Mouse (Mus musculus): ENCODE results near the gene Arhgef12. TPM values are rescaled to one million over a fixed set of nuclear protein-coding genes. Genes with fewer than 3 reads are reported as not detected.

Arhgef12 gene
- polyA plus RNA-seq, 1 experiment from 2014 or later: 11.2 TPM

- ATAC-seq (replicated peaks; ENCODE audit: low FRiP score, low read depth): no peak
Observed at GRCm38 (mm10) chr9:43074611-43075010, 32.4 kb downstream of the Arhgef12 start.

GRCm38 (mm10) chr9:43071741-43072140, 35.3 kb downstream of the Arhgef12 start:
- H3K9me3 ChIP-seq (replicated peaks; ENCODE audit: low read length): no peaks in the 10 kb centered on the region
- no peak overlapping the region for H3K4me2 ChIP-seq (ENCODE audit: low read length)
- 26% methylated on average over 2 of the region's 2 CpGs for WGBS
- H3K36me3 ChIP-seq (ENCODE audit: insufficient read depth, low read length): no peaks in the 10 kb centered on the region
- no peak overlapping the region for H3K9ac ChIP-seq (ENCODE audit: low read depth, low read length)
- no peak for ATAC-seq (replicated peaks; ENCODE audit: low FRiP score, low read depth)
- peak overlapping the region; percentile 44; the same call in 1 of the 2 replicates for H3K27ac ChIP-seq
- H3K4me1 ChIP-seq (replicated peaks; ENCODE audit: insufficient read depth, low read length): 0 out of 2 replicates have a peak, but pooled peaks cover 19% of the 10 kb centered on the region
- H3K4me3 ChIP-seq (replicated peaks; ENCODE audit: low read depth, low read length): no peak overlapping the region
- DNase-seq (ENCODE audit: low spot score): peak; percentile 66
- H3K27me3 ChIP-seq (ENCODE audit: insufficient read depth, low read length): no peaks in the 10 kb centered on the region
- no peak for TF ChIP-seq CTCF (IDR thresholded peaks at IDR 0.05; ENCODE audit: low read depth)

More at GRCm38 (mm10) chr9:43074611-43075010, 32.4 kb downstream of the Arhgef12 start:
- no peaks in the 10 kb centered on the region for H3K36me3 ChIP-seq (ENCODE audit: insufficient read depth, low read length)
- H3K9ac ChIP-seq (ENCODE audit: low read depth, low read length): no peak overlapping the region
- H3K4me1 ChIP-seq (replicated peaks; ENCODE audit: insufficient read depth, low read length): 0 out of 2 replicates have a peak, but pooled peaks cover 17% of the 10 kb centered on the region
- TF ChIP-seq CTCF (IDR thresholded peaks at IDR 0.05; ENCODE audit: low read depth): no peak
- no peak overlapping the region for H3K27ac ChIP-seq
- no peak overlapping the region for H3K4me3 ChIP-seq (replicated peaks; ENCODE audit: low read depth, low read length)
- whole genome bisulfite sequencing: 93% methylated on average over 1 of the region's 1 CpGs
- H3K4me2 ChIP-seq (ENCODE audit: low read length): no peak overlapping the region
- no peaks in the 10 kb centered on the region for H3K9me3 ChIP-seq (replicated peaks; ENCODE audit: low read length)
- DNase-seq (ENCODE audit: low spot score): no peak
- H3K27me3 ChIP-seq (ENCODE audit: insufficient read depth, low read length): no peaks in the 10 kb centered on the region

- no peak; the same call in 1 of the 2 replicates for TF ChIP-seq CTCF (IDR thresholded peaks at IDR 0.05; ENCODE audit: low read depth)
- peak overlapping the region; percentile 25; the same call in 1 of the 2 replicates for H3K27ac ChIP-seq
- no peak overlapping the region for H3K4me3 ChIP-seq (replicated peaks; ENCODE audit: low read depth, low read length)
- no peaks in the 10 kb centered on the region for H3K27me3 ChIP-seq (ENCODE audit: insufficient read depth, low read length)
- H3K9me3 ChIP-seq (replicated peaks; ENCODE audit: low read length): no peaks in the 10 kb centered on the region
- no peak overlapping the region for H3K4me2 ChIP-seq (ENCODE audit: low read length)
- H3K36me3 ChIP-seq (ENCODE audit: insufficient read depth, low read length): no peaks in the 10 kb centered on the region
- ATAC-seq (replicated peaks; ENCODE audit: low FRiP score, low read depth): no peak
- peak; percentile 55 for DNase-seq (ENCODE audit: low spot score)
- H3K9ac ChIP-seq (ENCODE audit: low read depth, low read length): no peak overlapping the region
- WGBS: 32% methylated on average over 4 of the region's 4 CpGs
- H3K4me1 ChIP-seq (replicated peaks; ENCODE audit: insufficient read depth, low read length): 0 out of 2 replicates have a peak, but pooled peaks cover 19% of the 10 kb centered on the region
Observed at GRCm38 (mm10) chr9:43071176-43071575, 35.9 kb downstream of the Arhgef12 start.

- ATAC-seq (replicated peaks; ENCODE audit: low FRiP score, low read depth): no peak
- Histone ChIP-seq H3K9me3 (replicated peaks; ENCODE audit: low read length) (no peaks in the 10 kb centered on the region), H3K36me3 (ENCODE audit: insufficient read depth, low read length) (no peaks in the 10 kb centered on the region), H3K4me3 (replicated peaks; ENCODE audit: low read depth, low read length) (no peak overlapping the region), H3K27me3 (ENCODE audit: insufficient read depth, low read length) (no peaks in the 10 kb centered on the region), H3K27ac (no peak overlapping the region), H3K4me2 (ENCODE audit: low read length) (no peak overlapping the region), H3K9ac (ENCODE audit: low read depth, low read length) (no peak overlapping the region), H3K4me1 (replicated peaks; ENCODE audit: insufficient read depth, low read length) (0 out of 2 replicates have a peak, but pooled peaks cover 19% of the 10 kb centered on the region)
- no peak for TF ChIP-seq CTCF (IDR thresholded peaks at IDR 0.05; ENCODE audit: low read depth)
- WGBS: 56% methylated on average over 4 of the region's 4 CpGs
- no peak for DNase-seq (ENCODE audit: low spot score)
Observed at GRCm38 (mm10) chr9:43070566-43070965, 36.5 kb downstream of the Arhgef12 start.

- Histone ChIP-seq H3K27me3 (ENCODE audit: insufficient read depth, low read length) (no peaks in the 10 kb centered on the region), H3K36me3 (ENCODE audit: insufficient read depth, low read length) (no peaks in the 10 kb centered on the region), H3K4me2 (ENCODE audit: low read length) (no peak overlapping the region), H3K4me1 (replicated peaks; ENCODE audit: insufficient read depth, low read length) (0 out of 2 replicates have a peak, but pooled peaks cover 19% of the 10 kb centered on the region), H3K4me3 (replicated peaks; ENCODE audit: low read depth, low read length) (no peak overlapping the region), H3K9me3 (replicated peaks; ENCODE audit: low read length) (no peaks in the 10 kb centered on the region), H3K9ac (ENCODE audit: low read depth, low read length) (no peak overlapping the region), H3K27ac (no peak overlapping the region)
- no peak for DNase-seq (ENCODE audit: low spot score)
- no peak for ATAC-seq (replicated peaks; ENCODE audit: low FRiP score, low read depth)
- WGBS: 54% methylated on average over 2 of the region's 2 CpGs
- TF ChIP-seq CTCF (IDR thresholded peaks at IDR 0.05; ENCODE audit: low read depth): no peak
Observed at GRCm38 (mm10) chr9:43070153-43070552, 36.9 kb downstream of the Arhgef12 start.

GRCm38 (mm10) chr9:43067896-43068295, 39.1 kb downstream of the Arhgef12 start:
- no peak overlapping the region for H3K4me2 ChIP-seq (ENCODE audit: low read length)
- no peak for TF ChIP-seq CTCF (IDR thresholded peaks at IDR 0.05; ENCODE audit: low read depth)
- no peak overlapping the region for H3K4me3 ChIP-seq (replicated peaks; ENCODE audit: low read depth, low read length)
- DNase-seq (ENCODE audit: low spot score) (no peak), ATAC-seq (replicated peaks; ENCODE audit: low FRiP score, low read depth) (no peak)
- no peak overlapping the region for H3K9ac ChIP-seq (ENCODE audit: low read depth, low read length)
- H3K4me1 ChIP-seq (replicated peaks; ENCODE audit: insufficient read depth, low read length): 0 out of 2 replicates have a peak, but pooled peaks cover 15% of the 10 kb centered on the region
- no peaks in the 10 kb centered on the region for H3K9me3 ChIP-seq (replicated peaks; ENCODE audit: low read length)
- no peak overlapping the region for H3K27ac ChIP-seq
- no peaks in the 10 kb centered on the region for H3K36me3 ChIP-seq (ENCODE audit: insufficient read depth, low read length)
- no peaks in the 10 kb centered on the region for H3K27me3 ChIP-seq (ENCODE audit: insufficient read depth, low read length)
- WGBS: 57% methylated on average over 3 of the region's 3 CpGs

GRCm38 (mm10) chr9:43065231-43065630, 41.8 kb downstream of the Arhgef12 start:
- no peak for TF ChIP-seq CTCF (IDR thresholded peaks at IDR 0.05; ENCODE audit: low read depth)
- no peak overlapping the region for H3K4me3 ChIP-seq (replicated peaks; ENCODE audit: low read depth, low read length)
- WGBS: 81% methylated on average over 4 of the region's 4 CpGs
- no peak for ATAC-seq (replicated peaks; ENCODE audit: low FRiP score, low read depth)
- no peaks in the 10 kb centered on the region for H3K36me3 ChIP-seq (ENCODE audit: insufficient read depth, low read length)
- H3K27me3 ChIP-seq (ENCODE audit: insufficient read depth, low read length): no peaks in the 10 kb centered on the region
- H3K4me2 ChIP-seq (ENCODE audit: low read length): no peak overlapping the region
- no peak overlapping the region for H3K9ac ChIP-seq (ENCODE audit: low read depth, low read length)
- peaks cover 8% of the 10 kb centered on the region; the same call in 1 of the 2 replicates for H3K4me1 ChIP-seq (replicated peaks; ENCODE audit: insufficient read depth, low read length)
- no peaks in the 10 kb centered on the region for H3K9me3 ChIP-seq (replicated peaks; ENCODE audit: low read length)
- H3K27ac ChIP-seq: no peak overlapping the region
- no peak for DNase-seq (ENCODE audit: low spot score)
